Mouse (Mus musculus) forebrain, embryonic 11.5 days (tissue): ENCODE measurements around the gene Tsnax. TPM values are rescaled to one million over a fixed set of nuclear protein-coding genes. Genes with fewer than 3 reads are reported as not detected.

Experiments
- ATAC-seq: fragments of 200-750 bp; cut with Nextera tagmentation; replicated peaks from 2 replicates; pipeline ENCODE4 v1.8.0; 2017; ENCODE audit warnings: moderate TSS enrichment; ENCODE audit not compliant: low FRiP score
- DNase-seq: peaks from one replicate; pipeline ENCODE4 v3.0.0-alpha.2; 2017; ENCODE audit warnings: low spot score
- H3K27ac ChIP-seq: fragments of 300-500 bp; sonication (generic); 2 replicates; pipeline ENCODE4 v1.5.1; 2014; ENCODE audit warnings: low read depth, low read length
- H3K27me3 ChIP-seq: fragments of 300-500 bp; sonication (generic); 2 replicates; pipeline ENCODE4 v1.6.1; 2014; ENCODE audit warnings: mild to moderate bottlenecking, low read length, mixed read lengths; ENCODE audit not compliant: control insufficient read depth, insufficient read depth
- H3K36me3 ChIP-seq: fragments of 300-500 bp; sonication (generic); 2 replicates; pipeline ENCODE4 v1.6.1; 2014; ENCODE audit warnings: mild to moderate bottlenecking, low read length, moderate library complexity, mixed read lengths; ENCODE audit not compliant: control insufficient read depth, insufficient read depth
- H3K4me1 ChIP-seq: fragments of 300-500 bp; sonication (generic); replicated peaks from 2 replicates; pipeline ENCODE4 v1.6.1; 2014; ENCODE audit warnings: low read length, mixed read lengths; ENCODE audit not compliant: control insufficient read depth, insufficient read depth
- H3K4me2 ChIP-seq: fragments of 300-500 bp; sonication (generic); 2 replicates; pipeline ENCODE4 v1.6.1; 2014; ENCODE audit warnings: low read depth, mild to moderate bottlenecking, low read length, moderate library complexity, mixed read lengths; ENCODE audit not compliant: severe bottlenecking
- H3K4me3 ChIP-seq: fragments of 300-500 bp; sonication (generic); 2 replicates; pipeline ENCODE4 v1.5.1; 2014; ENCODE audit warnings: low read depth, low read length
- H3K9ac ChIP-seq: fragments of 300-500 bp; sonication (generic); 2 replicates; pipeline ENCODE4 v1.6.1; 2014; ENCODE audit warnings: low read length
- H3K9me3 ChIP-seq: fragments of 300-500 bp; sonication (generic); 2 replicates; pipeline ENCODE4 v1.6.1; 2016; ENCODE audit warnings: low read length, mixed read lengths; ENCODE audit not compliant: control insufficient read depth
- WGBS: fragments of 180-500 bp; shearing (Covaris S2); extraction: QIAGEN DNeasy Blood & Tissue Kit; methylation state at CpG from one replicate; pipeline ENCODE4 v1.1.7; 2014; 5-methylcytosine and 5-hydroxymethylcytosine counted together
- polyA plus RNA-seq: library from polyadenylated mRNA; unstranded; fragments of >200 nt; fragmentation: Nextera tagmentation; extraction: Ambion mirVana; gene quantifications from 2 replicates; pipeline ENCODE4 v1.2.1, GENCODE M21; 2014

Gene Tsnax
- polyA plus RNA-seq, 1 experiment from 2014 or later, result 126 TPM

- peaks cover 20% of the 10 kb centered on the region for H3K27me3 ChIP-seq
- H3K4me3 ChIP-seq, result no peak overlapping the region
- 69% methylated on average over 5 of the region's 5 CpGs for WGBS
- H3K4me2 ChIP-seq, result no peak overlapping the region
- H3K27ac ChIP-seq, result no peak overlapping the region
- DNase-seq (no peak), ATAC-seq (no peak)
- H3K36me3 ChIP-seq, result no peaks in the 10 kb centered on the region
- H3K4me1 ChIP-seq, result peaks cover 2% of the 10 kb centered on the region; the same call in 1 of the 2 replicates
- no peak overlapping the region for H3K9ac ChIP-seq
- H3K9me3 ChIP-seq, result no peaks in the 10 kb centered on the region; the same call in 1 of the 2 replicates
These were observed 36.4 kb downstream of the Tsnax start for GRCm38 (mm10) chr8:125049051-125049750.

GRCm38 (mm10) chr8:125049826-125050225 is 37.0 kb downstream of the Tsnax start:
- H3K4me1 ChIP-seq, result peaks cover 4% of the 10 kb centered on the region
- no peak overlapping the region for H3K27ac ChIP-seq
- H3K4me3 ChIP-seq, result no peak overlapping the region
- H3K9ac ChIP-seq, result no peak overlapping the region
- 86% methylated on average over 6 of the region's 6 CpGs for WGBS
- H3K36me3 ChIP-seq, result no peaks in the 10 kb centered on the region
- H3K4me2 ChIP-seq, result no peak overlapping the region
- H3K27me3 ChIP-seq, result peaks cover 26% of the 10 kb centered on the region
- DNase-seq, result no peak
- ATAC-seq, result no peak
- H3K9me3 ChIP-seq, result no peaks in the 10 kb centered on the region; the same call in 1 of the 2 replicates

DNA sequence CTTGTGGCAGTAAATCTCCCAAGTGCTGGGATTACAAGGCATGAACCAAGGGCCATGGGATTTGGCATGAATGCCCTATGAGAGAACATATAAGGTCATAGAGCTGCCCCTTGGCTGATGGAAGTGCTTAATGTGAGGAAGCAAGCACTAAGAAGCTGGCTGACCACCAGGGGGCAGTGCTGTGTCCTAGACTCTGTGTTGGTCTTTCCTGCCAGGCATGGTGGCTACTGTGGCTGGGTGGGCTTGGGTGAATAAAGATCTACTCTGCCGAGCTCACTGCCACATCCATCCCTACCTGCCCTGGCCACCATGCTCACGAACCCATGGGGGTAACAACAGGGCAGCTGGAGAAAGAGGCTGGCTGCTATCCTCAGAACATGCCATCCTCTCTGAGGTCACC is 39.2 kb downstream of the Tsnax start:
- Histone ChIP-seq H3K4me2 (no peak overlapping the region), H3K27ac (no peak overlapping the region), H3K36me3 (no peaks in the 10 kb centered on the region), H3K27me3 (peaks cover 36% of the 10 kb centered on the region), H3K9me3 (no peaks in the 10 kb centered on the region; the same call in 1 of the 2 replicates), H3K9ac (no peak overlapping the region), H3K4me1 (peaks cover 4% of the 10 kb centered on the region), H3K4me3 (no peak overlapping the region)
- 49% methylated on average over 2 of the region's 2 CpGs for WGBS
- peak; percentile 87 for DNase-seq
- no peak for ATAC-seq

DNA sequence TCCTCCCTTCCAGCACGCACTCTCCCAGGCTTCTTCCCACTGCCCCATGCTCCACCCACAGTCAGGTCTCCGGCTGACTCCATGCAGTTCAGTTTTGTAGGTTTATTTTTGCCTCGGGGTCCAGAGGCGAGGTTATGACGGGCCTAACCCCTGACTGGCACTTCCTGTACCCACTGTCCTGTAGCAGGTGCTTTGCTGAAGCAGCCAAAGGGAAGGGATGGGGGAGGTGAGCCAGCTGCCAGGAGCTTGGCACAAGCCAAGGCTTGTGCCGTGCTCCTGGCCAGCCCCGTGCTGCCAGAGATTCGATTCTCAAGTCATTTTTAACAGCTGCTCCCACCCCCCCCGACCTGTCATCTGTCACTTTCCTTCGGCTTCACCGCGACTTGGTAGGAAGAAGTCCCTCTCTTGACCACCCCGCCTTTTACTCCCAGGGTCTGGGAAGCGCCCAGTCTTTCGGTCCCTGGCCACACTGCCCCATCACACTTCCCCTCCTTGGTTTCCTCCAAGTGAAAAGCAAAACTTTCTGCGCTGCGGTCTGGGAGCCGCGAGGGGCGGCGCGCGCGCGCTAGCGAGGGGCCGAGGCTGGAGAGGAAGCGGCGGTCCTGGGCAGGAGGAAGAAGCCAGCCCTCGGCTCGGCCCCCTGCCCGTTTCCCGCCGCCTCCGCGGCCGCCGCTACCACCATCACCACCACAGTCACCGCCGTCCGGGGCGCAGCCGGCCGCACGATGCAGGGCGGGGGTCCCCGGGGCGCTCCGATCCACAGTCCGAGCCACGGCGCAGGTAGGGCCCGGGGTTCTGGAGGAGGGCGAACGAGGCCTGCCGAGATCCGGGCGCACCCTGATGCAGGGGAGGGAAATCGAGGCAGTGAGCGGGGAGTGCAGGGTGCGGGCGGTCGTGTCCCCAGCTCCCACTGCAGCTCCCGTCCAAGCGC is 41.0 kb downstream of the Tsnax start, which contains the start of gene Disc1:
Disc1 (plus strand) TSS at position 691 of the 931 bp plus-strand sequence.
- Histone ChIP-seq H3K4me1 (peaks cover 4% of the 10 kb centered on the region), H3K4me3 (peak within 1 kb of the TSS; percentile 47), H3K27ac (no peak within 1 kb of the TSS), H3K27me3 (peaks cover 36% of the 10 kb centered on the region), H3K9ac (peak within 1 kb of the TSS; percentile 29), H3K36me3 (no peaks in the 10 kb centered on the region), H3K9me3 (no peaks in the 10 kb centered on the region; the same call in 1 of the 2 replicates), H3K4me2 (peak within 1 kb of the TSS; percentile 84)
- 2% methylated on average over 65 of the region's 65 CpGs for WGBS
- peak; percentile 66 for DNase-seq
- ATAC-seq, result no peak

DNA sequence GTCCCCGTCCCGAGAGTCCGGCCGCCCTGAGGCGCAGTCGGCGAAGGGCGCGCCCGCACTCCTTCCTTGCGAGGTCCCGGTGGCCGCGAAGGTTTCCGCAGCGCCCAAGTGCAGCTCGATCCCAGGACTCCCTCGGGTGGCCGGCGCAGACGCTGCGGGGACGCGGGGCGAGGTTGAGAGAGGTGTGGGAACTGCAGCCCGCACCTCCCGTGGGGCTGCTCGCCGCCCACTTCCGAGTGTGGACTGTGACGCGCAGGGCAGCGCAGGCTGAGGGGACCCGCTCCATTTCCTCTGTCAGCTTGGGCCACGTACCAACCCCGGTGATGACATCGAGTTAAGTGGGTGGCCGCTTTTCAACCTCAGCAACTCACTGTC is 41.6 kb downstream of the Tsnax start:
- ATAC-seq (no peak), DNase-seq (peak; percentile 63)
- H3K9ac ChIP-seq, result peak overlapping the region; percentile 29
- H3K9me3 ChIP-seq, result no peaks in the 10 kb centered on the region; the same call in 1 of the 2 replicates
- peaks cover 4% of the 10 kb centered on the region for H3K4me1 ChIP-seq
- peak overlapping the region; percentile 47 for H3K4me3 ChIP-seq
- H3K36me3 ChIP-seq, result no peaks in the 10 kb centered on the region
- peak overlapping the region; percentile 84 for H3K4me2 ChIP-seq
- peaks cover 36% of the 10 kb centered on the region for H3K27me3 ChIP-seq
- WGBS, result under 1% methylated on average over 38 of the region's 38 CpGs
- H3K27ac ChIP-seq, result no peak overlapping the region

- no peaks in the 10 kb centered on the region for H3K9me3 ChIP-seq
- no peaks in the 10 kb centered on the region for H3K4me1 ChIP-seq
- no peak overlapping the region for H3K4me3 ChIP-seq
- WGBS, result 87% methylated on average over 8 of the region's 8 CpGs
- H3K4me2 ChIP-seq, result no peak overlapping the region
- H3K27ac ChIP-seq, result no peak overlapping the region
- no peak overlapping the region for H3K9ac ChIP-seq
- no peaks in the 10 kb centered on the region for H3K27me3 ChIP-seq
- no peak for DNase-seq
- H3K36me3 ChIP-seq, result no peaks in the 10 kb centered on the region
- ATAC-seq, result no peak
These were observed 48.1 kb downstream of the Tsnax start for GRCm38 (mm10) chr8:125060904-125061303.

DNA sequence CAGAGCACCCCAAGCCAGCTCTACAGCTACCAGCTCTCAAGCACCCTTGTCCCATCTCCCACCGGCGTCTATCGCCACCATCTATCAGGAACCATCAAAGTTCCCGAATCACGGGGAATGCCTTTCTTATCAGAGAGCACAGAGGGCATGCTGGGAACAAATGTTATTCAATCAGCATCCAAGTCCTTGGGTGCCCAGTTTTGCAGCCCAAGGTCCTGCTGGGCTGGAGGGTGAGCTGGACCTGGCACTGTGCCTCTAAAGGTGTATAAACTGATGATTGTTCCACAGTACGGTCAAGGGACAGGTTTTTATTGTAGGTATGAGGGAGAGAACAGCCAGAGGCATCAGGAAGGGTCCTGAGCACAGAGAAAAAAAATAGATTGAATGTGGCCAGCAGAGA is 52.8 kb downstream of the Tsnax start:
- ATAC-seq, result no peak
- H3K27ac ChIP-seq, result no peak overlapping the region
- H3K4me1 ChIP-seq, result no peaks in the 10 kb centered on the region
- H3K9me3 ChIP-seq, result no peaks in the 10 kb centered on the region
- H3K4me3 ChIP-seq, result no peak overlapping the region
- DNase-seq, result no peak
- no peak overlapping the region for H3K4me2 ChIP-seq
- no peaks in the 10 kb centered on the region for H3K27me3 ChIP-seq
- H3K36me3 ChIP-seq, result no peaks in the 10 kb centered on the region
- WGBS, result 88% methylated on average over 6 of the region's 6 CpGs
- H3K9ac ChIP-seq, result no peak overlapping the region

GRCm38 (mm10) chr8:125066913-125067595 is 54.3 kb downstream of the Tsnax start:
- Histone ChIP-seq H3K27ac (no peak overlapping the region), H3K4me1 (no peaks in the 10 kb centered on the region), H3K4me2 (no peak overlapping the region), H3K9me3 (no peaks in the 10 kb centered on the region), H3K9ac (no peak overlapping the region), H3K36me3 (no peaks in the 10 kb centered on the region), H3K27me3 (no peaks in the 10 kb centered on the region), H3K4me3 (no peak overlapping the region)
- peak; percentile 66 for DNase-seq
- ATAC-seq, result no peak
- WGBS, result 42% methylated on average over 12 of the region's 12 CpGs
